Mouse (Mus musculus) common myeloid progenitor, adult 5-6 weeks (primary cell): ENCODE results near the gene Fam219a. TPM values are rescaled to one million over a fixed set of nuclear protein-coding genes. Genes with fewer than 3 reads are reported as not detected.

ENCODE experiments used
- ATAC-seq: replicated peaks from 2 replicates; pipeline ENCODE4 v1.8.0; 2016; ENCODE audit warnings: low read depth, mild to moderate bottlenecking, moderate TSS enrichment, inconsistent platforms; ENCODE audit not compliant: poor library complexity, severe bottlenecking
- total RNA-seq: library from RNA; stranded (forward); fragments of 200-1000, 187-1606 nt; gene quantifications from 2 replicates; pipeline ENCODE4 v1.2.3, GENCODE M21; 2017

Fam219a gene
- total RNA-seq, 1 experiment from 2014 or later = 0.64 TPM

DNA sequence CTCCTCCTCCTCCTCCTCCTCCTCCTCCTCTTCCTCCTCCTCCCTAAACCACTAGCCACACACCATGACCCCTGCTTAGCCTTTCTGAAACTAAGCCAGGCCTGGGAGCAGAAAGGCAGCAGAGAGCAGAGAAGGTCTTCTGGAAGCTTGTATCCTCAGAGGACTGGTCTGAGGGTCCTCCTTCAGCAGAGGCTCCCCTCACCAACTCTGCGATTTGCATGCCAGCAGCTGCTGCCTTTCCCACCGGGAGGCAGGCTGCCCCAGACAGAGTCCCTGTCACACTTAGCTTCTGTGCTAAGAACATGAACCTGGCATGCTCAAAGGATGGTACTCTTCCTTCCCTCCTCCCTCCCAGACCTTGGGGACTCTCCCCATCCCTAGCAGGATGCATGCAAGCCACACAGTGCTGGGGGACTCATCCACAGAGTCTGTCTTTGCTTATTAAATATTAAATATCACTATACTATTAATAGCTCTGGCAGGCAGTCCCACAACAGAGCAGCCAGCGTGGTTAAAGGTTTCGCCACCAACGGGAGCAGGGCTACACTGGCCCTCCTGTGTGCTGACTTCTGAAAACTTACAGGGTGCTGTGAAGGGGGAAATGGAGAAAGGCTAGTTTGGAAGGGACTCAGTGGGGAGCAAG is 12.9 kb downstream of the Fam219a start:
- ATAC-seq = no peak

DNA sequence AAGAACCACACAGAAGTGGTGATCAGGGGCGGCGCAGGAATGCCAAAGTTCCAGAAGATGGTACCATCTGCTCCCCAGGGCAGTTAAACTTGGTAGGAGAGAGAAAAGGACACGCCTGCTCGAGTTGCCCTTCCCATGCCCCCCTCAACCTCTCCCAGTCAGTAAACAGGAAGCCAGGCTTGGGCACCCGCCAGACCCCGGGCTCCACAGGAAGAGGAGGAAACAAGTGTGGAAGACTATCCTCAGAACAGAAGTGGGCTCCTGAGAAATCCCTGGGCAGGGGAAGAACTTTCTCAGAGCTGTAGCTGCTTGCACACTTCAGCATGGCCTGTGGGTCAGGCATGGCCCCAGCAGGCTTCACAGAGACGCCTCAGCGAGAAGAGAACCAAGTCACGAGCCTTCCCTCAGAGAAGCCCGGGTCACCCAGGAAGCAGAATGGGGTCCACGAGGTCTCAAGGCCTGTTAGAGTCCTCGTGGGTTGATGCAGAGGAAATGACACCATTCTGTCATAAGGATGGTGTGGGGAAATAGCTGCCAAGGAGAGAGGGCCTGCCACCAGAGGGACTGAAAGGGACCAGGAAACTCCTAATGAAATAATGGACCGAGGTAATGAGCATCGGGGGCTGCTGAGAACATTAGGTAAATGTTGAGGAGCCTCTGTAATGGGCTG is 14.2 kb downstream of the Fam219a start:
- peak; percentile 84 for ATAC-seq

DNA sequence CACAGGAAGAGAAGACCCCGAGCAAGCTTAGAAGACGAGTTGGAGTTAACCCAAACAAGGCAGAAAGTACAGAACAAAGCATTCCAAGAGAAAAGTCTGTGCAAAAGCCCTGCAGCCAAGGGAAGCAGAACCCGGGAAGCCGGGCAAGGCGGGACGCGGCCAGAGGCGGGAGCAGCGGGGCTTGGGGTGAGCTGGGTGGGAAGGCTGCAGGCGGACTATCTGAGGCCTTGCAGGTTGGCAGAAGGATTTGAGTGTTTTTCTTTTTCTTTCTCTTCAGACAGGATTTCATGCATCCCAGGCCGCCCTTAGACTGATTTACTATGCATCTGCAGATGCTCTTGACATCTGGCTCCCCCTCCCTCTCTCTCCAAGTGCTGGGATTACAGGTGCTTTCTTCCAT is 16.2 kb downstream of the Fam219a start:
- ATAC-seq = no peak

DNA sequence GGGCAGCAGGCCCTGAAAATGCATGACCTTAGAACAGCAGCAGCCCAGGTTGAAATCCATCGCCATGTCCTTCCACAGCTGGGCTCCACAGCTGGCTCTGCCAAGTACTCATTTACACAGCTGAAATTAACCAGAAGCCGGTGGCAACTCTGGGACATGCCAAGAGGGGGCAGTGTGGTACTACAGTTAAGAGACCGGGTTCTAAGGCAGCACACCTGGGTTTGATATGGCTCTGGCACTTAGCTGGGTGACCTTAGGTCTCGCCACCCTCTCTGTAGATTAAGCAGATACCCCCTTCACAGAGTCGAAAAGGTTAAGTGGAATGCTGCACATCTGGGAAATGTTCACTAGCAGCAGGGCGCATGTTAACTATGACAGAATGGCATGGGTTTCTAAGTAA is 16.8 kb downstream of the Fam219a start:
- ATAC-seq = peak; percentile 80

DNA sequence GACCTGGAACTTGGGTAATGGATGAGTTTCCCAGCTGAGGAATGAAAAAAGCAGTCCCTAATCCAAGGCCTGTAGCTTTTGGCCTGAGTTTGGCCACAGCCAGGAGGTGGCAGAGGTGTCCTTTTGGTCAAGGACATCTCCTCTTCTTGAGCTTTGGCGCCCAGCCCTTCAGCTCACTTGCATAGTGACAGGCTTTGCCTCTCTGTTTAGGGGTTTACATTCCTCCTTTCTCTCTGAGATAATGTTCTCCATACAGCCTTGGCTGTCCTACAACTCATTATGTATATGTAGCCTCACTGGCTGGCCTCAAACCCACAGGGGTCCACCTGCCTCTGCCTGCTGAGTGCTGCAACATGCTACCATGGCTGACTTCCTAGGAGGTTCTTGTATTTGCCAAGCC is 22.3 kb downstream of the Fam219a start:
- no peak for ATAC-seq

DNA sequence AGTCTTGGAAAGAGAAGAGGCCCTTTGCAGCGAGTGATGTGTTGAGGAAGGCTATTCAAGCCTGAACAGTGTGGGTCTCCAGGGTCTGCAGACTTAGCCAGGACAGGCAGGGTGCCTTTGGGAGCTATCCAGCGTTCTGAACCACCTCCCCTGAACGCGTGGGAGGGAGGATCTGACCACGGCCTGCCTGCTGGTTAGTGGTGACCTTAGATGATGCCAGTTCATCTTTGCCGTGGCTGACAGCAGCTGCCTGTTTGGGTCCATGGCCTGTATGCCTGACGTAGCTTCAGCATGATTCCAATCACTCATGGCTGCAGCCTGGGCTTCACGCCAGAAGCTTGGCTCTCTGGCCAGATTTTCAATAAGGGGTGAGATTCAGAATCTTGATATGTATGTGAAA is 23.4 kb downstream of the Fam219a start:
- peak; percentile 82 for ATAC-seq

DNA sequence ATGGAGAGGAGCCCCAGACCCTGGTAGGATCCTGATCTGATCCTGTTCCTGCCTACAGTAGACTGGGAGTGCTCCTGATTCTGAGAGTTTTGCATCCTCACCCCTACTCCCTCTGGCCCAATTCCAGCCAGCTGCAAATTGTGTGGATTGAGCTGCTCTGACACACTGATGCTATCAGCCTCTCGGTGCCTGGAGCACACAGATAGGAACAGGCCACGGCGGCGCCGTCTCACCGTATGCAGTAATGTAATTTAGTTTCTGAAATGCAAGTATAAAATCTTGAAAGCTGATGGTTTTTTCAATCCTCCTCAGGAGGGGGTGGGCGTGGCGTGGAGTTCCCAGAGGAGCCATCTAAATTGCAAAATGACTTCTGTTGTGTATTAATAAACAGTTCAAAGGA is 27.2 kb downstream of the Fam219a start:
- no peak for ATAC-seq

DNA sequence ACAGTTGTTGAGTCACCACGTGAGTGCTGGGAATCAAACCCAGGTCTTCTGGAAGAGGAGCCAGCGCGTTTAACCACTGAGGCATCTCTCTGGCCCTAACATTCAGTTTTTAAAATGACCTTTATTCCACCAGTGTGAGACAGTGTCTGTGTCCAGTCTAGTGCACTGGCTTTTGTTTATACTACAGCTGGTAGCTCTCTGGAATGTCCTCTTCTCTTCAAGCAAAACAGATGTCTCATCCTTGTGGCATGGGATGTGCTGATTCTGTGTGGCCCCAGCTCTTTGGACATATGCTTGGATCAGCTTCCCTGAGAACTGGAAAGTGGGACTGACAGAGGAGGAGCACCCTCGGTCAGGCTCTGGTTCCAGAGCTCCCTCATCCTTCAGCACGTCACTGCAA is 34.5 kb downstream of the Fam219a start:
- no peak for ATAC-seq

DNA sequence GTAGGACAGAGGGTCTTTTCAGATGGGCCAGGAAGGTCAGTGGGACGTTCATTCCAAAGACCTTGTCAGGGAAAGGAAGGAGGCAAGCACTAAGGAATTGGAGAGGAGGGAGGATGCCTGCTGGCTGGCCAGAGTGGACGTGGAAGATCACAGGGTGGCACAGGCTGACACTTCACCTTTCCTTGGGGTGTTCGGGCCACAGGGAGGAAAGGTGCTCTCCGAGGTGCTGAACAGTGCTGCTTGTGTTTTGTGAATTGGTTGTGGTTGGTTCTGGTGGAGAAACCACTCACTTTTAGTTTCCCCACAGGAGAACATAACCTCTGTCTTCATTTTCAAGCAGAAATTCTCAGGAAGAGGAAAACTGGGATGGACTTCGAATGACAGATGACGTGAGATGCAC is 36.9 kb downstream of the Fam219a start:
- ATAC-seq = peak; percentile 90

DNA sequence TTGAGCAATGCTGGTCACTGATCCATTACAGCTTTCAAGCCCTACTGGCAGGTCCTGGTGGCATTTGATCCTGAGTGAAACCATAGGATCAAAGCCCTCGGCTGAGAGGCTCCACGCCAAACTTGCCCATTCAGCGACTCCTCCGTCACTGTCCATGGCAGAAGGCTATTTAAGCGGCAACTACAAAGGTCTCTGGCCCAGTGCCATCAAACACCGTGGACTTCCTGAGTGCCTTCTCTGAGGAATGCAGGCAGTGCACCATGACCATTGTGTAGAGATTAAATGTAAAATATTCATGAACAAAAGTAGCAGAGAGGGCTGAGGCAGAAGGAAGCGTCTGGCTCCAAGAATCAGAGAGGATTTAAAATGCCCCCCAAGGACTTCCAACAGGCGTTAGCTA is 41.3 kb downstream of the Fam219a start:
- no peak for ATAC-seq

DNA sequence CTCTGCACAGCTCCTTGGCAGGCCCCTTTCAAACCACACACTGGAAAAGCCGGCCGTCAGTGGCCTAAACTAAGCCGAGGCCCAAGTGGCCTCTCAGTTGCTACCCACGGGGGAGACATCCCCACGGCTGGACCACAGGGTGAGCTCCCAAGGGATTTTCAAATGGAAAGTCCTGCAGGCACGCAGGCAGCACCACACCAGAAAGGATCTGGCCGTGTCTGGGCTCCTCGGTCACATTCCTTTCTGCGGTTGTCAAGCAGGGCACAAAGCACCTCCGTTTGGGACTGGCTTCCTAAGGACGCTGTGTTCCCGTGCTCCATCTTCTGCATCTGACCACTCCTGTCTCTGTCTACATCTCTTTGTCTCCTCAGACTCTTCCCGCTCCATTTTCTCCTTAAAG is 42.3 kb downstream of the Fam219a start:
- no peak for ATAC-seq

DNA sequence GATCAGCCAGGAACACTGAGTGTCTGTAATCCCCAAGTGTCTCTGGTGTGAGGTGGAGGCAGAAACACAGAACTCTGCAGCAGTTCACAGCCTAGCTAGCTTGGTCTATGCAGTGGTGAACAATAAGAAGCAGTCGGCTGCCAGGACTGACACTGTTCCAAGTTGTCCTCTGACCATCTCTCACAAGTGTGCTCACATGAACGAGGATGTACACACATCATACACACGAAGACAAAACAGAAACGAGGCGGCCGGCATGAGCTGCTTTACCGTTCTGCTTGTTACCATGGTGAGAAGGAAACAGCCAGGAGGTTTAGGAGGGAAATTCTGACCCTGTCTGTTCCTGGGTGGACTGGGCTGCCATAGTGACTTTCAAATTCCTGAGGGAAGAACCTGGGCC is 42.8 kb downstream of the Fam219a start:
- no peak for ATAC-seq

DNA sequence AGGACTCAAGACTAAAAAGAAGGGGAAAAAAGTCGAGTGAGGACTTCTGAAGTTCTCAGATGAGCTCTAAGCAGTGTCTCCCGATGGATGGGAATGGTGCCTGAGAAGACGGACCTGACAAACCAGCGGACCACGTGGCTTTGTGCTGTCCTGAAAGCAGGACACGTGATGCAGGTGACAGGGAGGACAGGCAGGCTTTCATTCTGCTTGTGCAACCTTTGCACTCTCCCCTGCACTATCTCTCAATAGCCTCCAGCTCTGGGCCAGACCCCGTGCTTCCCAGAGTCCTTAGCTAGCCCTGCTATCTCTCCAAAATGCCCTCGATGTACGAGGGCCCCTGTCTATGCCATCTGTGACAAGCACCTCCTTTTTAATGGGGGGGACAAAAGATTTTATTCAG is 44.5 kb downstream of the Fam219a start:
- ATAC-seq = no peak

DNA sequence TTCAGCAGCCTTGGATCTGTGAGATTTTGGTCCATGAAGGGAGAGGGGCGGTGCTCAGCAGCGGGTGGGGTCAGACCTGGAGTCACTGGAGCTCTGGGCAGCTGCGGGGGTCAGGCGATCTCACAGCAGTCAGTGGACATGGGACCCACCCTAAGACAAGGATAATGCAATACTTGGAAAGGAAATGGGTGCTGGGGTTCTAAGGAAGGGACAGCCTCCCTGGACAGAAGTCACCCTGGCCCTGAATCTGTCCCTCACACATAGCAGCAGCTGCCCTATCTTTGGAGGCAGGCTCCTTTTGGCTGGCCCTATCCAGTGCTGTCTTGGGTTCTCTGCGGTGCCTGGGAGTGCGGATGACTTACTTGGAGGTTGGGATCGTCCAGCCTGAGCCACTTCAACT is 45.5 kb downstream of the Fam219a start:
- ATAC-seq = no peak

DNA sequence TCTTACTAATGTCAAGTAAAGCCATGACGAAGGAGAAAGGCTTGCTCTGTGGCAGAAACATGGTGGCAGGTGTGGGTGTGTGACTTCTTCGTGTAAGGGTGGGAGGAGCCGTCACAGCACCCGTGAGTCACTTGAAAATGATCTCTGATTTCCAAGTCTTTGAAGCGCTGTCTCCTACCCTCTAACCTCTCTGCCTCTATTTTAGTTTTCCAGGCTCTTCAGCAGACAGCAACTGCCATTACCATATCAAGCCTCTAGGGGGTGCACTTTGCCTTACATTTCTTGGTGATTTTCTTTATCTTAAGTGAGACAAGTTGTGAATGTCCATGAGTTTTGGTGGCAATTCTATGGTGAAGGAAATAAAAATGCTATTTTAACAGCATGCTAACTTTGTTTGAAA is 46.5 kb downstream of the Fam219a start:
- ATAC-seq = peak; percentile 58; the same call in 1 of the 2 replicates

DNA sequence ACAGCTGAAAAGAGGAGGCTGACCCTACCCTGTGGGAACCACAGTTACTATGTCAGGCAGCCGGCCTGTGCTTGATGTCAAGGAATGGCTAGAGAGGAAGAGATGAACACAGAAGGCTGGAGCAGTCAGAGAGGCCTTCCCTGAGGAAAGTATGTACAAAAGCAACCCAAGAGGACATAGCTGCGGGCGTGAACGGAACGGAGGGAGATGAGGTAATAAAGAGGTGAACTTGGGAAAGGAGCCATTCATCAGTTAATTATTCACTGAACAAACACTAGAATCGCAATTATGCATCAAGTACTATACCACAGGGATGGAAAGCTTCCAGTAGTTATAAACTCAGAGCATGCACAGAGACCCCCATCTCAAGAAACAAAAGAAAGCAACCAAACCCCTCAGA is 47.2 kb downstream of the Fam219a start:
- ATAC-seq = no peak

DNA sequence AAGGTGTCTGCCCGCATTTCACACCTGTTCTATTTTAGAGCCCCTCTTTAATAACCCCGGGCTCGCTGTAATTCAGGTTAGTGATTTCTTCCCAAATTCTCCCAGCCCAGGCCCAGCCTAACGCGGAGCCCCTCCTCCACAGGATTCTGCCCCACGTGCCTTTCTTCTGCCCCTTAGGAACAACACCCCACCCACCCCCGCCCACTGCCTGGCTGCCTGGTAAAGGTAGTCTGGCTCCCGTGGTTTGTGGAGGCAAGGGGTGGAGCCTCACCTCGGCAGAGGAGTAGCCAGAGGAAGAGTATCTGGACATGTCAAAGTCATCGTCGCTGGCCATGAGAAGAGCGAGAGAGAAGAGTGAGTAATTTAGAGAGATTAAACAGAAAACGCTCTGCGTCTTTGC is 48.7 kb downstream of the Fam219a start:
- ATAC-seq = no peak

DNA sequence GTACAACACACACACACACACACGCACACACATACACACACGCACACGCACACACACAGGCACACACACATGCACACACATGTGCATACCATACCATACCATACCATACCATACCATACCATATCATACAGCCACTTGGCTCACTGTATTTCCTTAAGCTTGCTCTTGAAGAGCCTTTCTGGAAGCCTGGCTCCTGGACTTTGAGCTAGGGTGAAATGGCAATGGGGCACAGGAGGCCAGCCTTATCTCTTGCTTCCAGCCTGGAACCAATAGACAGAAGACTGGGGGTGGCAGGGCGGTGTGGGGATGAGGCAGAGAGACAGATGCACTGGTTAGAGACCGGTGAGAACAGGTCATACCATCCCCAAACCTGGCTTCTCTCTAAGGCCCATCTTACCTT is 50.1 kb downstream of the Fam219a start:
- ATAC-seq = no peak

DNA sequence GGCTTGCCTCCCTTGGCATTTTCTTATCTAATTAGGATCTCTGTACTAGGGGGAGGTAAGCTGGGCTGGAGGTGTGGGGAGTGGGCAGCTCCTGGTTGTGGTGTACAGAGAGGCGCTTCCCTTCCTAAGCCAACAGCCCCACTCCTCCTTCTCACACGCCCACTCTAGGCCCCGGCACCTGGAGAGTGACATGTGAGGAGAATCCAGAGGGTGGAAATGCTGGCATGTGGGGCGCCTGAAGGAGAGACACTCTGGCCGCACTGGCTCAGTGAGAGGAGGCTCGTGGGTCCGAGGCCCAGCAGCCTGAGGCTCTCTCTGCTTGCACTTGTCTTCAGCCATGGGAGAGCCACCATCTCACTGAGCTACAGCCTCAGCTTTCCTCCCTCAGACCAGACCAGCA is 51.0 kb downstream of the Fam219a start:
- ATAC-seq = no peak

DNA sequence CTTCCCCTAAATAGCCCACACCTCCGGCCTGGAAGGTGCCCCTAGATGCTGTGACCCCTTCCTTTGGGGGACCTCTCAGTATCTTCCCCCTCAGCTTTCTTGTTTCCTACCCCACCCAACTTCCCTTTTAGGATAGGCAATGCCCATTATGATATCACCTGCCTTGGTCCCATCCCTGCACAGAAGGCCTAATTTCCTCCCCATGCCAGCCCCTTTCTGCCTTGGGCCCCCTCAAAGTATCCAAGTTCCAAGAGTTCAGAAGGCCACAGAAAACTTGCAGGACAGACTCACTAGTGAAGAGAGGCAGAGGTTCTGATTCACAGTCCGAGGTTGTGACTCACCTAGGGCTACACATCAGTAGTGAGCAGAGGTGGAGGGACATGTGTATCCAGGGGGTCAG is 52.1 kb downstream of the Fam219a start, which contains the start of gene 1110017D15Rik:
Gene 1110017D15Rik, minus strand, starts transcription at position 101 of the 400 bp plus-strand sequence.
- no peak for ATAC-seq

DNA sequence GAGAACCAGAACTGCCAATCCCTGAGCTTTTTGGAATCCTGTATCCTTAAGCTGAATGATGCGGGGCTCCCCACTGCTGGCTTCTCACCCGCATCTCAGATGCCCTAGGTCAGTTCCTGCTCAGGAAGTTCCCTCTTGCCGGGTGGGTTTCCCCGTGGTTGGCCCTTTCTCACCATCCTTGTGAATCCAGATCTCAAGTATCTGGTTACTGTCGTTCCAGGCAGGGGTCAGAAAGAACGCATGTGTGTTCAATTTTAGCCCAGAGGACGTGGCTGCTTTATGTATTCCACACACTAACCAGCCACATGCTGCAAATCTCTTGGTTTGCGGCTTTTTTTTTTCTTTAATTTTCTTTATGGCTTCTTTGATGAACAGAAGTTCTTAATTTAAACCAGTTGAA is 55.6 kb downstream of the Fam219a start:
- no peak for ATAC-seq

DNA sequence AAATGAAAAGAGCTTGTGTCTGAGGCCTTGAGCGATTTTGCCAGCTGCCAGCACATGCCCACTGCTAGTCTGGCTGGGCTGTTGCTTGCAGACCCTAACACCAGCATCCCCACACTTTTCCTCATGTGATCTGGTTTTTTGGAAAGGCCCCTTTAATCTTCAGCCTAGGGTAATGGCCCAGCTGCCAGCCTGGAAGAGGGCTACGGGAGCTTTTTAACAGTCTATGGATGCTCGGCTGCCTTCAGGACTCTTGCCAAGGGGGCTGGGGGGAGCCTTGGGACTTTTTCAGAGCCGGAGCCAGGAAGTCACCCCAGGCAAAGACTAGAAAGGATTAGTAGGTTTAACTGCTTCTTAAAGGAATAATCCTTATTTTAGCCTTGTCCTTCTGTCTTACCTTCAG is 56.0 kb downstream of the Fam219a start:
- no peak for ATAC-seq
